Mouse (Mus musculus) spleen, postnatal 36 days (tissue): ENCODE results near the gene Ankrd13b.
"Not testable (repeated sequence)": the region's sequence is repeated elsewhere in the genome, so short reads cannot be mapped to it uniquely, and the experiment has no call there.

ENCODE experiments used
- DNase-seq, 2 experiments: peaks; one replicate each; pipeline ENCODE4 v3.0.0; 2022; ENCODE audit warnings: low spot score in 2 of 2, mixed read lengths in 1 of 2

The Ankrd13b gene

GRCm38 (mm10) chr11:77489591-77490235 is at the start of gene Ankrd13b:
Ankrd13b (minus strand) TSS chr11:77489678.
- DNase-seq = peak; percentile 46

GRCm38 (mm10) chr11:77532202-77532846 is 42.8 kb upstream of the Ankrd13b start:
- DNase-seq = no peak

- DNase-seq = no peak
Measured at GRCm38 (mm10) chr11:77530862-77531261, 41.4 kb upstream of the Ankrd13b start.

- DNase-seq = no peak
Measured at GRCm38 (mm10) chr11:77529644-77530043, 40.2 kb upstream of the Ankrd13b start.

- not testable (repeated sequence) for DNase-seq
Measured at GRCm38 (mm10) chr11:77528420-77528819, 38.9 kb upstream of the Ankrd13b start.

- no peak for DNase-seq
Measured at GRCm38 (mm10) chr11:77525804-77526486, 36.5 kb upstream of the Ankrd13b start.

GRCm38 (mm10) chr11:77520601-77521529 is 31.4 kb upstream of the Ankrd13b start:
- peak; percentile 59 to 63 for DNase-seq

- DNase-seq = peak; percentile 80 to 84
Measured at GRCm38 (mm10) chr11:77519043-77519442, 29.6 kb upstream of the Ankrd13b start, which contains the start of gene Gm10392. Gm10392 (minus strand) TSS chr11:77519198.

GRCm38 (mm10) chr11:77518051-77518798 is 28.7 kb upstream of the Ankrd13b start:
- DNase-seq = no peak

- DNase-seq = no peak
Measured at GRCm38 (mm10) chr11:77516553-77517425, 27.3 kb upstream of the Ankrd13b start.

GRCm38 (mm10) chr11:77515637-77516552 is 26.4 kb upstream of the Ankrd13b start, which contains the start of gene Trp53i13:
Trp53i13 (minus strand) TSS chr11:77515980.
- no peak for DNase-seq

- peak; percentile 67 to 69 for DNase-seq
Measured at GRCm38 (mm10) chr11:77514832-77515636, 25.6 kb upstream of the Ankrd13b start, which contains the start of gene Abhd15. Abhd15 (plus strand) TSS chr11:77515121.

GRCm38 (mm10) chr11:77514281-77514831 is 24.9 kb upstream of the Ankrd13b start:
- peak in 1 of 2 experiments; percentile 47 for DNase-seq

- DNase-seq = no peak
Measured at GRCm38 (mm10) chr11:77513811-77514170, 24.3 kb upstream of the Ankrd13b start.

GRCm38 (mm10) chr11:77512891-77513810 is 23.7 kb upstream of the Ankrd13b start:
- peak; percentile 85 to 86 for DNase-seq

GRCm38 (mm10) chr11:77511336-77511735 is 21.9 kb upstream of the Ankrd13b start:
- no peak for DNase-seq
